Mouse (Mus musculus): Measurements from ENCODE around the gene Tom1l1.

The Tom1l1 gene

DNA sequence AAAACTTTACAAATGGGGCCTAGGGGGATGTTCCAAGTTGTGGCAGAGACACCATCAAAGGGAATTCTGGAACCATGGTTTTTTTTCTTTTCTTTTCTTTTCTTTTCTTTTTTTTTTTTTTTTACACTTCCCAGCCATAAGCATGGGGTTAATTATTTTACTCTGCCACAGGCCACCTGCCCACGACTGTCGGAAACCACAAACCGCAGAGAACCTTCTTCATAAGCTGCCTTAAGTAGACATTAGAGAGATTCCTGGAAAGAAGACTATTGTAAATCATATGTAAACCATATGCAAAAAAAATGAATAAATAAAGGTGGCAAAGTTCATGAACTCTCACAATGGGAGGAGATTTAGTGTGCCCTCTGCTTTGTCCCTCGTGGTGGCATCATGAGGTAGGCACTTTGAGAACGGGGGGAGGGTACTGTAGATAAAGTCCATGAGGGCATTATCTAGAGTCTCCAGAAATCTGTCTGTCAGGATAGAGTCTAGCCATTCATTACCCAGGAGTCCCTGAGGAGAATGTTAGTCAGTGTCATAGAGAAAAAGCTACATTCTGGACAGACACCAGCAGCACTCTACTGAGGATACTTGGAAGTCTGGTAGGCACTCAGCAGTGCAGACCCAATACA lies 12.6 kb downstream of the Tom1l1 start:
- DNase-seq (ENCODE audit: low spot score in 2 of 2), result no peak

DNA sequence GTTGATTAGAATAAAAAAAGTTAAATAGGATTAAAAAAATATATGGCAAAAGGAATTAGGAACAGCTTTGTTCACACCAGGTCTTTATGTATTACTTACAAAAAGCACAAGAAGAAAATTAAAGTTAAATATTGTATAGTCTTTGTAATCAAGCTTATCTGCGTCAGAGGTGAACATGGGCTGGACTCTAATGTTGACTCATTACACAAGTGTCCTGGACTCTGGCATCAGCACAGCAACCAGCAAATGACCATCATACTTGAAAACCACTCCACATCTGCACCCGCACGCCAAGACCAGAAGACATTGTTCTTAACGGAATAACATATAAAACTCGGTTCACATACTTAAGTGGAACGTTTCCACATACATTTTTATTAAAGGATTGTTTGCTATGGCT lies 20.8 kb downstream of the Tom1l1 start:
- DNase-seq (ENCODE audit: low spot score in 2 of 2), result no peak

DNA sequence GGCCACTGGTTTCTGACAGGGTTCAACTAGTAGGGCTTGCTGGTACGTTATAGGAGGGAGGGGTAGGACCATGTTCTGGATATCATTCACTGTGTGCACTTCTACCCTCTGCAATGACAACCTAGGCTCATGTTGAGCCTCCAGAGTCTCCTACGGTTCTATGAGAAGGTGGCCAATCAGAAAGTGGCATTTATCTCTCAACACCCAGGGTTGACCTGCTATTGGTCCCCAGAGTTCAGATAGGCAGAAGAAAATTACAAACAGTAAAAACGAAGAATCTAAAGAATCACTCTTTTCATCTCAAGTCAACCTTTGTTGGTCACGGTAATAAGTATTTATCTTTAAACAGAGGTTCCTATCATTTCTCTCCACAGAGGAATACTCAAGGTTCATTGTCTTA lies 21.2 kb downstream of the Tom1l1 start:
- DNase-seq (ENCODE audit: low spot score in 2 of 2), result no peak

DNA sequence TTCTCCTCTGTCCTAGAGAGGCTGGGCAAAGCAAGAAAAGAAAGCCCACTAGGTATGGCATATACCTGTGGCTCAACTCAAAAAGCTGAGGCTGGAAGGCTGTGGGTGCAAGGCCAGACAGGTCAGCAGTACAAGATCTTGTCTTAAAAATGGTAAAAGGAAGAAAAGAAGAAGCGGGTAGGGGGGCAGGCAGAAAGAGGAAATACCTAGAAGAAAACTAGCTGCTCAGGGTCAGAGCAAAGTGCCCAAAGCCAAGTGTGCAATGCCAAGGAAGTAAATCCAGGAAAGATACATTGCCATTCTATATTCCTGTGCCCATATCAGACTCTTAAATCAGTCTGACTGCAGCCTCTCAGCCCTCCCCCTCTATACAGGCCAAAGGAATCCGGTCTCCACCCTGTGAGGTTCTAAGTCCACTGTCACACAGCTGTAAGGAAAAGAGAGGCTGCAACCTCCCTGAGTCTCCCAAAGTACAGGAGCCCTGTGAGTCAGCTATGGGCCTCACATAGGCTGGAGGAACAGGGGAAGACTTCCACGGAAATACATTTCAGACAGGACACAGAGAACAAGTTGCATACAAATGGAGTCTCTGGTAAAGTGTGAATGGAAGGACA lies 21.9 kb downstream of the Tom1l1 start:
- DNase-seq (ENCODE audit: low spot score in 2 of 2), result no peak

DNA sequence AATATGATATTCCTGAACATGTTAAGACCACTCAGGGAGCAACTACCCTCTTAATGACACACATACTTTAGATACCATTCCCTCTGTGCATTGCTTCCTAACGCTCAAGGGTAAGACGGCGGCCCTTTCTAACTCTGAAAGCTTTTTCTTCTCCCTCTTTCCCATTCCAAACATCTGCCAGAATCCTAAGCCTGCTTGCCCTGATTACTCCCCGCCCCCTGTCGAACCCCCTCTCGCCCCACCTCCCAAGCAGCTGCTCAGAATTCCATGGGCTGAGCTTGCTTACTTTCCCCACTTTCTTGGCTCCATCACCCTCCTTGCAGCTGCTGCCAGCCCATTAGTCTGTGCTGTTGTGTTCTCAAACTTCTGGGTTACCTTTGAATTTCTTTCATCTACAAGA lies 23.0 kb downstream of the Tom1l1 start:
- DNase-seq (ENCODE audit: low spot score in 2 of 2), result peak; percentile 69 to 73

DNA sequence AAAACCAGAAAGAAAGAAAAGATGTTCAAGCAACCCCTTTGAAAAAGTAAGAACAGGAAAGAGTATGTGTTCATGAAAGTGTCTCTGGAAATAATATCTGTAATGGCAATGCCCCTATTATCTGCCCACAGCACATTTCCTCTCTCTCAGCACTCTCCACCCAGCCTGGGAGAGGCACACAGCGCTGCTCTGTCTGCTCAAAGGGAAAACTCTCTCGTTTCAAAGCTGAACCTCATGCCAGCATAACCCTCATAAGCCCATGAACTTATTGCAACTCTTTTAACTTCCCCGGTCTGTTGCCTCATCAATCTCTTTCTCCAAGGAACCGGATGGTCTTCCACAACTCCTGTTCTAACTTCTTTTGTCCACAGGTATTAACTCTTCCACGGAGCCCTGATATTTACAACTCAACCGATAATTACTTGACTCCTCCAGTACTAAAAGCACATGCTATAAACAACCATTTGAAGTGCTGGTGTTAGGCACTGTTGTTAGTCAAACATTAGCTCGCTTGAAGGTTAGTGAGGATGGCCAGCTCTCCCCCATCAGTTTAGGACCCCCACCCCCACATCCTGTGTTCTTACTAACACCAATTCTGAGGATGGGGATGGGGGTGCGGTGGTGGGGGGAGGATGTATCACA lies 23.7 kb downstream of the Tom1l1 start:
- no peak for DNase-seq (ENCODE audit: low spot score in 2 of 2)

DNA sequence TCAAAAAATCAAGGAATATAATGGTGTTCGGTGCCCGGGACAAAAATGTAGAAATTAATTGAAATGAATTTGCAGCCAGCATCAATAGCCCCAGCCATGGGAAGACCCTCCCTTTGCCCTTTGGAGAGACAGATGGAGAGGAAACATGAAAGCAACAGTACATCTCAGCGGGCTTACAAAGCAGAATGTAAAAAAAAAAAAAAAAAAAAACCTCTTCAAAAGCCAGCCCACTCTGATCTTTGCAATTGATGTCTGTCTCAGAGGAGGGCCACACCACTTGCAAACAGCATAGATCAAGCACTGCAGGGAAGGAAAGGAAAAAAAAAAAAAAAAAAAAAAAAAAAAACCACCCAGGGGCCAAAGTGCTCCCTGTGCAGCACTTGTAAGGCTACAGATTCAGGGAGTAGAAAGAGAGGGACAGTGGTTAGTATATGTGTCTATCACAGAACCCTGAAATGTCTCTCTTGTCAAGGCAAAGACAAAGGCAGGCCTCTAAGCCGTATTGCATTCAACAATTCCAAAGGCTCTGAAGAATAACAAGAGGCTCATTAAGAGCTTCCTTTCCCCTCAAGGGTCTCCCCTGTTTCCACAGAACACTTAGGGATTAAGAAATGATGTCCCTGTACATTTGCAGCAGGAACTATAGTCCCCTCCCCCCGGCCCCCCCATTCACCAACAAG lies 24.4 kb downstream of the Tom1l1 start:
- no peak for DNase-seq (ENCODE audit: low spot score in 2 of 2)

DNA sequence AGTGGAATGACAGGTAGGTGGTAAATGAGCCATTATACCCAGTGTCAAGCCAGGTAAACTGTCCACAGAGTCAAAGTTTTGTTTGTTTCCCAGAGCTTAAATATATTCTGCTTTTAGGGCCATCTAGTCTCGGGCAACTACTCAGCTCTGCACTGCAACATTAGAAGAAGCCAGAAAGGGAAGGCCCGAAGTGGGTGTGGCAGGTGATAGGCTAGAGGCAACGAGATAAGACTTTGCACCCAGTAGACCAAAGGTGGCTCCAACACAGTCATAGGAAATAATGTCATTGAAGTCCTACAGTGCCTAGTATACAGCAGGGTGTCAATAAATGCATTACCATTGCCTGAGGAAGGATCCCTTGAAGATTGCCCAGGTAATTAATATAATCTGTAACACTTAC lies 25.1 kb downstream of the Tom1l1 start:
- DNase-seq (ENCODE audit: low spot score in 2 of 2), result no peak

DNA sequence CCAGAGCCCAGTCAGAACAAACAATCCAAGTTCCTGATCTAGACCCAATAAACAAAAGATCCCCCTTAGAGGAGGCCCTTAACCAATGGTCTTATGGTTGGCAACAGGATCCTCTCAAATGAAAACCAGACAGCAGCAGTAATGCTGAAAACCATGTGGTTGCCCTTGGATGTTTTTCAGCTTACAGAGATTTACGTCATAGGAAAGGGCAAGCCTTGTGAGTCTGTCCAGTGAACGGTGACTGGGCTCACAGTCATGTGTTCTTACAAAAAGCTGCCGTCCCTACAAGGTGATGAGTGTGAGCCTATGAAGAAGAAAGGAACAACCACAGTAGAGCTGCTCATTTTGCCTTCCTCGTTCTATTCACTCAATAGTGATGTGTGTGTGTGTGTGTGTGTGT lies 27.5 kb downstream of the Tom1l1 start:
- no peak for DNase-seq (ENCODE audit: low spot score in 2 of 2)

DNA sequence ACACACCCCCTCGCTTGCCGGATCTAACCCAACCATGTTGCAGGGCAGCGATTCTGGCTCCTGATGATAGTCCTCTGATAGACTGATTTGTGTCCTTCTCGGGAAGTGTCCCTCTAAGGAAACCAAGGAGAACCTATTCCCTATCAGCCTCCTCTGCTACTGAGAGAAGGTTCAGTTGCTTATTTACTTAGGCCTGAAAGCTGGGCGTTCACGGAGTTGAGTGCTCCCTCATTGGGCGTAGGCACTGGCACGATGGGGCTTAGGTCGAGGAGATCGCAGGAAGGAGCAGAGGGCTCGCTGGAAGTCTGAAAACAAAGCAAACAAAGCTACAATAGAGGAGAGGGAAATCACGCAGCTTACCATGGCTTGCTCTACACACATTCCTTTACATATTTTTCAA lies 30.6 kb downstream of the Tom1l1 start:
- no peak for DNase-seq (ENCODE audit: low spot score in 2 of 2)

DNA sequence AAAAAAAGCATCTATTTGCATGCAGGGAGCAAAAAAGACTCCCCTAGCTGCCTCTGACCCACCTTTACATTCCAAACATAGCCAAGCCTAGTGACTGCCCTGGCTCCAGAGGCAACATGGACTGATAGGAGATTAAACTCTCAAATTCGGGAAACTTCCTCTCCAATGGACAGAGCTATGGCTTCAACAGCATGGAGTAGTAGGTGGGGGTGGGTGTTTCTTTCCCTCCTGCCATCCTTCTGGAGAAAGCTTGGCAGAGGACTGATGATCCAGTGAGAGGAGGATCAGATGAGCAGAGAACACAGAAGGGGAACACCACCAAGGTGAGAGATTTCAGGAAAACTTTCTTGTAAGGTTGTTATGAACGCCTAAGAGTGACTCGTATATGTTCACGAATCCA lies 35.6 kb downstream of the Tom1l1 start:
- DNase-seq (ENCODE audit: low spot score in 2 of 2), result no peak

DNA sequence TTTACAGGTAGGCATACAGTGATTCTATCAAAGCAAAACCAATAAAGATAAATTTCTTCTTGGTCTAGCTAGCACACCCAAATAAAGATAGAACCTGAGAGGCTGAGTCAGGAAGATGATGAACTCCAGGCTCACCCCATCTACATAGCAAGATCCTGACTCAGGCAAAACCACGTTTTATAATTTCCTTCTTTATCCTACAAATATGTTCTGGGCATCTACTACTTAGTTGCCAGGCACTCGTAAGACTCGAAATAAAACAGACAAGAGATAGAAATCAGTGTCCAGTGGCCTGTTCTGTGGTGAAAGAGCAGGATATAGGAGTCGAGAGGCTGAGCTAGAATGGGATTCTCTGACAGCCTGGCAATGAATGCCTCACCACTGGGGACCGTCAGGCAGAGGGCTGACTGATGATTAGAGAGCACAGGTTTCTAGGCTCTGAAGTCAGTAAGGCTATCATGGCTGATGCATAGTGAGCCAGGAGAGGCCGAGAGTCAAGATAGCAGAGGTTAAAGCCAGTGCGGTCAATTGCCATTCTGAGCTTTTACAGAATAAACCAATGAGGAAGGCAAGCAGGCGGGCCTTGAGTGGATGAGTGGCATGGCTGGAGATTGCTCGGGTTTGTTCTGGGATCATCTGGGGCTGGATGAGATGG lies 37.8 kb downstream of the Tom1l1 start:
- DNase-seq (ENCODE audit: low spot score in 2 of 2), result no peak

DNA sequence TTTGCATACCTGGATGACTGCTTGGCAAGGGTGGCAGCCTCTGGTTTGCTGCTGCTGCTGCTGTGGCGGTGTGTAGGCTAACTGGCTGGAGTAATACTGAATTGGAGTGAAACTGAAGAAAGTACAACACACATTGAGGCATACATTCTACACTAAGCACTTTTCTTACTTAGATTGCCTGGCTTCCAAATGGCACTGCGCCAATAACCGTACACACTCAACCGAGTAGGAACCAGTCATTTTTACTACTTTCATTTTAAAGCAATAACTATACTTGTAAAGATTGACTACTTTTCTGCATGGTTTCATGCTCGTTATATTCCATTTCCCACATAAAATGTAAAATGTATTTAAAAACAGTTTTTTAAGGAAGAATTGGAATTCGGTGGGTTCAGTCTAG lies 38.4 kb downstream of the Tom1l1 start:
- DNase-seq (ENCODE audit: low spot score in 2 of 2), result peak; percentile 47 to 48

DNA sequence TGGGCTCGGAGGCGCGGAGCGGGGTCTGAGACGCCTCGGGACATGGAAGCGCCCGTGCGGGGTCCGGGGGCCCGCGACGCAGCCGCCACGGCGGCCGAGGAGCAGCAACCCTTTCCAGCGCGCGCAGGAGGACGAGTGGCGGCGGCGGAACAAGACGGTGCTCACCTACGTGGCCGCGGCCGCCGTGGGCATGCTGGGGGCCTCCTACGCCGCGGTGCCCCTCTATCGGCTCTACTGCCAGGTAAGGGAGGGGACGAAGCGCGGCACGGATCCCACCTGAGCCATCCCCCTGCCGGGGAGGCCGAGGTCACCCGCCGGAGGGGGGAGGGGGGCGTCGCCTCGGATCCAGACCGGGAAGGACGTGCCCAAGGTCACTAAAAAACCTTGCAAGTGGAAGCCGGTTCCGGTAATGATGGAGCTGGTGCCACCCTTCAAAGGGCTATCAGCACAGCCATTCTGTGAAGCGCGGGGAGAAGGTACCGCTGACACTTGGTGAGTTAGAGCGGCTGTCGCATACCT lies 49.8 kb downstream of the Tom1l1 start:
- peak; percentile 54 to 56 for DNase-seq (ENCODE audit: low spot score in 2 of 2)

DNA sequence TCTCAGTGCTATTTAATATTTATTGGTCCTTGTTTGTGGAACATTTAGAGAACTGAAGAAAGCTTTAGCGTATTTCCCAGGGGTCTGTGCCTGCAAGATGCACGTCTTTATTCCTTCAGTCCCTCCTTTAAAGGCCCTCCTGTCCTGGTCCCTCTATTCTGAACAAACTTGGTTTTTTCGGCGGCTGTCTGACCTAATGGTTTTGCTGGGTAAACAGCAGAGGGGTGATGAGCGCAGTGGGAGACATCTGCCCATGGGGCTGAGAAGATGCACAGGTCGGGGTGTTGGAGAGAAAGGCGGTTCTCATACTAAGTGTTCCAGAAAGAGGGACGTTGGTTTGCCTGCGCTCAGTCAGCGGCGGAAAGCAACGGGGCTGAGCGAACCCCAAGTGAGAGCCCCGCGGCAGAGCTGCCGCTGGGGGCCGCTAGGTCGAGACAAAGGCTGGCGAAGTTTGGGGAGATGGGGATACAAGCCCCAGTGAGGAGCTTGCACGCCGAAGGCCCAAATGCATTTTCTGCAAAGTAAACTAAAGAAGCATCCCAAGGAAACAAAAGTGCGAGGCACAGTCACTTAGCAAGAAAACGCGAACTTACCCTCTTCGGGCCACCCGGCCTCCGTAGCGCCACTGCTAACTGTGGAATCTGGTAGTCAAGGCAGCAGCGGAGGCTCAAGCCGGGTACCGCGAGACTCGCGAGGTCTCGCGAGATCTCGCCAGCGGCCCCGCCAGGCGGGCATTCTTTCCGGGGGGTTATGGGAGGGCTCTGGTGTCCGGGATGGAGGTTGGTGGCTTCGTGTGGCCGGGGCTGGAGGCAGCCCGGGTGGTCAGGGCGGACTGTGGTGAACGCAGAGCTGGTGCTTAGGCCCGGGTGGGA lies 50.5 kb downstream of the Tom1l1 start, which contains the start of the genes Stxbp4 and Cox11:
Stxbp4 (minus strand) TSS at position 645 of the 872 bp plus-strand sequence.
Cox11 (plus strand) TSS at position 734 of the 872 bp plus-strand sequence.
- peak; percentile 97 for DNase-seq (ENCODE audit: low spot score in 2 of 2)

DNA sequence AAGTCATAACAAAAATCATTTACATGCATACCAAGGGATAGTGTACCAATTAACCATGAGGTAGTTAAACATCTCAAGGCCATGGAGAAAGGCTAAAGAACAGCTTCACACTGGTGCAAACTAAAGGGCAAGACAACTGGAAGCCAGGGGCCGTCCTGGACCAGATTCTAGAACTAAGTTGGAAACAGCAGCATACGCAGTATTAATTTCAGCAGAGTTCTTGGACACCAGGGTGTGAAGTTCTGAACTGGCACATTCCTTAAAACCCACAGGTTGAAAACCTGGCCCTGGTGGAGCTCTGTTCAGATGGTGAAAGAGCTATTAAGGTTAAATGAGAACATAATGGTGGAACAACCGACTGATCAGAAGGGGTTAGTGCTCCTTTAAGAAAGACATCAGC lies 53.5 kb downstream of the Tom1l1 start:
- no peak for DNase-seq (ENCODE audit: low spot score in 2 of 2)

DNA sequence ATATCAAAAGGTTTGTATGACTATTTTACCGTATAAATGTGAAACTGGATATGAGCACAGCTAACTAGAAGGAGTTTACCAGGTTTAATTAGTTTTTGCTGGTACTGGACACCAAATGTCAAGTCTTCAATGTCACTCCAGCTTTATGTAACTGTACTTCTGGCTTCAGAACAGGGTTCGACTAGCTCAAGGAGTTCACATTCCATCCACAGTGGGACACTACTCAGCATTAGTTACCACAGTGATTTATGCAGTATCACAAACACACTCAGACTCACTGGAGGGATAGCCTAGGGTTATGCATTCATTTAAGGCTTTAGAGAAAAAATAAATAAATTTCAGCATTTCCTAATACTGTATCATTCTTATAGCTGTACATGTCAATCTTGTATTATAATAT lies 55.7 kb downstream of the Tom1l1 start:
- DNase-seq (ENCODE audit: low spot score in 2 of 2), result no peak

DNA sequence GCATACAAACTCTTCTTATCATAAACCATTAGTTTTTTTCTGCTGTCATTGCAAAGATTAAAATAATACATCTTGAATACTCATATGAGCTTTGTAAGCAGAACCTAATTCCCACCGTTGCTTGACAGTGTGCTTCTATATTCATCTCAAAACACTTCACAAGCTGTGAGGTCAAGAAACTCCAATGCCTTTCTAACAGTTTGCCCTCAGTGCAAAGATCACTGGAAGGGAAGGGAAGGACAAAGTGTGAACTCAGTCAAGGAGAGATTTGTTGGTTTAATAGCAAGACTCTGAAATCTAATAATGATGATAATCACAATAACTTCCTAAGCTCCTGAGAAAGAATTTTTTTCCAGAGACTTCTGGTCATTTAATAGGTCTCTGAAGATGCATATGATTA lies 60.4 kb downstream of the Tom1l1 start:
- no peak for DNase-seq (ENCODE audit: low spot score in 2 of 2)

DNA sequence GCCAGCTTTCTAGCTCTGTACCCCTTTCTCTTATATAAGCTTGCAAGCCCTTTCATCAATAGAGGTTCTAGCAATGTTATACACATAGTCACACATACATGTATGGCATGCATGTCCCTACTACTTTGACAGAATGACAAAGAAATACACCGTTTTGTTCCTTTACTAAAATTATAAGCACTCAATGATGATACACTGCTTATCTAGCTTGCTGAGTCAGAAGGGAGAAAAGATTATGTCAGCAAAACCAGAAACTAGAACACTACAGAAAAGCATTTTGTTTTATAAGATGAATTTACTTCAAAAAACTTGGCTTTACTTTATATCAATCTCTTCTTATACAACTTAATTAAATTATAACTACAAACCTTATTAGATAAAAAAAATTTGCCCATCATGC lies 63.0 kb downstream of the Tom1l1 start:
- DNase-seq (ENCODE audit: low spot score in 2 of 2), result no peak

DNA sequence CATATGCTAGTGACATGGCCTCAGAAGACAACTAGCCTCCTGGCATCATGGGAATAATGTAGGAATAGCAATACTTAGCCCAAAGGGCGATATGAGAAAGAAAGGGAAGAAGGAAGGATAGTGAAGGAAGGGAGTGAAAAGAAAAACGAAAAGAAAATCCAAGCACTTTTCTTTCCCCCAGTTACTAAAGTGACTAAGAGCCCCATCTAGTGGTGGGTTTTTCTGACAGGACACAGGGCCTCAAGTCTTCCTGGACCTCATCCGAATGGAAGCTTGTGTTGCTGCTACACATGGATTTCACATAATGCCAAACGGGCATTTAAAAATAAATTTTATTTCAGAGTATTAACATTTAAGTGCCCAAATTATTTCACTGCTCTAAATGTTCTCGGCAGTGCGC lies 64.7 kb downstream of the Tom1l1 start:
- DNase-seq (ENCODE audit: low spot score in 2 of 2), result peak in 1 of 2 experiments; percentile 66

DNA sequence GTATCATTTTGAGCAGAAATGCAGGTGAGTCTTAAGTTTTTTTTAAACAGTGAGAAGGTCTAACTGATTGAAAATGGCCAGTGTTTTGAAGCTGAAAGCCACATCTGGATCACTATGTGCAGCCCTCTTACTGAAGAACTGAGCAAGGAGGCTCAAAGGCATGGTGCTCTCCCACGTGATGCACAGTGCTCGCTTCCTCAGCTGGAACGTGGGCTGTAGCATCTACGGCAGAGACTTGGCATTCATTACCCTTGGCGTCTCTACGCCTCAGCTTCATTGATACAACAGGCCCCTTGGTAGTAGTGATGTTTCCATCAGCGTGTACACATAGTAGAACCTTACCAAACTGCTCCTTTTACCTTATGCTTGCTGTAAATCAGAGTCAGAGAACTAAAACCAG lies 65.7 kb downstream of the Tom1l1 start:
- DNase-seq (ENCODE audit: low spot score in 2 of 2), result no peak

Data from right cerebral cortex, postnatal 10 days (tissue).